9 mouse cellular contexts compared by ENCODE assay signal in genomic region chr17:56472121-56472520, GRCm38 (mm10). TPM values are rescaled to one million over a fixed set of nuclear protein-coding genes. Genes with fewer than 3 reads are reported as not detected.
DNase-seq lines count a peak whose midpoint lies in the region; ATAC-seq and TF ChIP-seq lines count a peak whose summit lies in the region.
"Had no signal": no experiment of that assay in that cellular context is flagged by ENCODE, and none has a peak within 500 bp of the region (broad histone marks: within the 10 kb centered on the region; RNA-seq: fewer than 3 reads in every experiment).

No protein-coding gene starts in this region.

- TF ChIP-seq EP300 in lung, postnatal 0 days (IDR thresholded peaks at IDR 0.05), result no peak
- no peak for TF ChIP-seq EP300 in stomach, postnatal 0 days (optimal IDR thresholded peaks at IDR 0.05)

- H3K4me2 ChIP-seq in lung, postnatal 0 days (replicated peaks; ENCODE audit: low read depth, low read length), result peak overlapping the region; percentile 89; the same call in 1 of the 2 replicates
- peak overlapping the region; percentile 93 for H3K4me2 ChIP-seq in limb, embryonic 15.5 days
- peak overlapping the region; percentile 94 for H3K4me2 ChIP-seq in stomach, postnatal 0 days (replicated peaks; ENCODE audit: low read depth)

- no peak overlapping the region for H3K27ac ChIP-seq in lung, postnatal 0 days (ENCODE audit: low read length)
- no peak overlapping the region for H3K27ac ChIP-seq in limb, embryonic 15.5 days
- H3K27ac ChIP-seq in stomach, postnatal 0 days (replicated peaks), result no peak overlapping the region

- H3K9me3 ChIP-seq in lung, postnatal 0 days (ENCODE audit: low read length), result no peaks in the 10 kb centered on the region
- H3K9me3 ChIP-seq in limb, embryonic 15.5 days, result no peaks in the 10 kb centered on the region
- H3K9me3 ChIP-seq in stomach, postnatal 0 days (ENCODE audit: control insufficient read depth, low read length), result no peaks in the 10 kb centered on the region

- ATAC-seq in CD4-positive, CD25-positive, alpha-beta regulatory T cell, adult 4 months, result no peak
- ATAC-seq in lung, postnatal 0 days, result no peak
- no peak for ATAC-seq in limb, embryonic 15.5 days (ENCODE audit: insufficient number of reproducible peaks, low FRiP score, low TSS enrichment, low read depth)
- ATAC-seq in stomach, postnatal 0 days (ENCODE audit: low FRiP score, low TSS enrichment), result no peak

- H3K27me3 ChIP-seq in lung, postnatal 0 days (replicated peaks; ENCODE audit: insufficient read depth, low read length), result peaks cover 27% of the 10 kb centered on the region; the same call in 1 of the 2 replicates
- peaks cover 52% of the 10 kb centered on the region for H3K27me3 ChIP-seq in limb, embryonic 15.5 days
- H3K27me3 ChIP-seq in stomach, postnatal 0 days (ENCODE audit: control insufficient read depth, insufficient read depth, low read length), result peaks cover 3% of the 10 kb centered on the region; the same call in 1 of the 2 replicates

- no peak overlapping the region for H3K4me3 ChIP-seq in lung, postnatal 0 days (ENCODE audit: low read depth, low read length)
- peak overlapping the region; percentile 66; the same call in 1 of the 2 replicates for H3K4me3 ChIP-seq in limb, embryonic 15.5 days
- no peak overlapping the region for H3K4me3 ChIP-seq in stomach, postnatal 0 days (ENCODE audit: low read depth, low read length)

- DNase-seq in CD4-positive, CD25-positive, alpha-beta regulatory T cell, adult 2 months (ENCODE audit: low read depth, low spot score), result peak; percentile 41
- DNase-seq in lung, postnatal 0 days (ENCODE audit: low spot score), result no peak
- DNase-seq in lung, postnatal 25 days (ENCODE audit: low spot score), result no peak
- DNase-seq in stomach, postnatal 0 days (ENCODE audit: low spot score), result no peak
- DNase-seq in B cell, adult 2 months, result no peak
- no peak for DNase-seq in cerebellum, postnatal 10 days

- WGBS in lung, postnatal 0 days, result 21% methylated on average over 16 of the region's 16 CpGs
- 12% methylated on average over 16 of the region's 16 CpGs for WGBS in limb, embryonic 15.5 days
- WGBS in stomach, postnatal 0 days, result 16% methylated on average over 16 of the region's 16 CpGs

- peaks cover 20% of the 10 kb centered on the region for H3K4me1 ChIP-seq in lung, postnatal 0 days (ENCODE audit: insufficient read depth, low read depth, low read length)
- peaks cover 90% of the 10 kb centered on the region for H3K4me1 ChIP-seq in limb, embryonic 15.5 days
- peaks cover 23% of the 10 kb centered on the region for H3K4me1 ChIP-seq in stomach, postnatal 0 days (replicated peaks; ENCODE audit: control insufficient read depth, insufficient read depth)

- no peaks in the 10 kb centered on the region for H3K36me3 ChIP-seq in lung, postnatal 0 days (ENCODE audit: insufficient read depth, low read length)
- no peaks in the 10 kb centered on the region for H3K36me3 ChIP-seq in limb, embryonic 15.5 days
- no peaks in the 10 kb centered on the region for H3K36me3 ChIP-seq in stomach, postnatal 0 days (ENCODE audit: control insufficient read depth, insufficient read depth, low read length)

- no peak for TF ChIP-seq CTCF in lung, postnatal 0 days (IDR thresholded peaks at IDR 0.05)
- no peak for TF ChIP-seq CTCF in stomach, postnatal 0 days (IDR thresholded peaks at IDR 0.05; ENCODE audit: low read depth)

- no peak overlapping the region for H3K9ac ChIP-seq in lung, postnatal 0 days (replicated peaks; ENCODE audit: low read depth)
- H3K9ac ChIP-seq in limb, embryonic 15.5 days, result no peak overlapping the region
- H3K9ac ChIP-seq in stomach, postnatal 0 days (ENCODE audit: low read length), result no peak overlapping the region

RNA-seq across cellular contexts. Expression of gene Ptprs, which starts 4.2 kb away (rescaled TPM):
- polyA plus RNA-seq in CD4-positive, CD25-positive, alpha-beta regulatory T cell, adult 4 months (2017; shearing (Covaris generic)), result 1 to 10 TPM; 5.5 to 8.9 TPM
- polyA plus RNA-seq in lung, postnatal 0 days (2015; fragmentation: Nextera tagmentation; extraction: Ambion mirVana), result 25.6 and 29.6 TPM in 2 replicates
- 85.4 and 96.3 TPM in 2 replicates for polyA plus RNA-seq in limb, embryonic 15.5 days (2015; fragmentation: Nextera tagmentation; extraction: Ambion mirVana)
- polyA plus RNA-seq in stomach, postnatal 0 days (2015; fragmentation: Nextera tagmentation; extraction: Ambion mirVana), result 22.2 and 22.8 TPM in 2 replicates

RNA-seq across cellular contexts. Expression of gene Znrf4, which starts 40.1 kb away (rescaled TPM):
- polyA plus RNA-seq in CD4-positive, CD25-positive, alpha-beta regulatory T cell, adult 4 months (2017; shearing (Covaris generic)), result not detected
- polyA plus RNA-seq in lung, postnatal 0 days (2015; fragmentation: Nextera tagmentation; extraction: Ambion mirVana), result not detected in 2 replicates
- polyA plus RNA-seq in limb, embryonic 15.5 days (2015; fragmentation: Nextera tagmentation; extraction: Ambion mirVana), result not detected in 2 replicates
- not detected in 2 replicates for polyA plus RNA-seq in stomach, postnatal 0 days (2015; fragmentation: Nextera tagmentation; extraction: Ambion mirVana)
- polyA plus RNA-seq: spleen, adult 2 months had no signal
